Mouse (Mus musculus): ENCODE data around the gene Nup88. TPM values are rescaled to one million over a fixed set of nuclear protein-coding genes. Genes with fewer than 3 reads are reported as not detected.
"Not testable (repeated sequence)": the region's sequence is repeated elsewhere in the genome, so short reads cannot be mapped to it uniquely, and the experiment has no call there.

The Nup88 gene
- polyA plus RNA-seq, 1 experiment from 2014 or later, result 148 TPM

- not testable (repeated sequence) for ATAC-seq (replicated peaks); H3K4me2 ChIP-seq (replicated peaks); H3K27me3 ChIP-seq; H3K9ac ChIP-seq (replicated peaks); H3K4me3 ChIP-seq; H3K9me3 ChIP-seq; H3K4me1 ChIP-seq; H3K27ac ChIP-seq (replicated peaks)
- H3K36me3 ChIP-seq, result peaks cover 38% of the 10 kb centered on the region
- WGBS, result 95% methylated on average over 5 of the region's 5 CpGs
These were observed 71.6 kb downstream of the Nup88 start for GRCm38 (mm10) chr11:70898182-70898581.

GRCm38 (mm10) chr11:70897680-70898079 lies 72.1 kb downstream of the Nup88 start:
- Histone ChIP-seq H3K36me3 (peaks cover 37% of the 10 kb centered on the region), H3K4me1 (no peaks in the 10 kb centered on the region), H3K9ac (replicated peaks) (no peak overlapping the region), H3K27me3 (no peaks in the 10 kb centered on the region), H3K27ac (replicated peaks) (no peak overlapping the region), H3K4me2 (replicated peaks) (no peak overlapping the region), H3K9me3 (no peaks in the 10 kb centered on the region), H3K4me3 (no peak overlapping the region)
- no peak for ATAC-seq (replicated peaks)
- 92% methylated on average over 3 of the region's 3 CpGs for WGBS

Other genes starting within 250 kb of the Nup88 start
- 15.5 and 16.9 TPM in 2 replicates for gene Zfp3, start 205.8 kb downstream of the Nup88 start, polyA plus RNA-seq (2015; fragmentation: Nextera tagmentation; extraction: Ambion mirVana)
- gene Scimp, start 157.4 kb downstream of the Nup88 start, polyA plus RNA-seq (2015; fragmentation: Nextera tagmentation; extraction: Ambion mirVana), result not detected in 2 replicates
- 85.1 and 87.4 TPM in 2 replicates for gene Rabep1, start 125.2 kb downstream of the Nup88 start, polyA plus RNA-seq (2015; fragmentation: Nextera tagmentation; extraction: Ambion mirVana)
- gene Rpain, start 240 bp upstream of the Nup88 start, polyA plus RNA-seq (2015; fragmentation: Nextera tagmentation; extraction: Ambion mirVana), result 82.6 and 88.3 TPM in 2 replicates
- 208 TPM in 2 replicates for gene C1qbp, start 13.1 kb upstream of the Nup88 start, polyA plus RNA-seq (2015; fragmentation: Nextera tagmentation; extraction: Ambion mirVana)
- gene Dhx33, start 34.5 kb upstream of the Nup88 start, polyA plus RNA-seq (2015; fragmentation: Nextera tagmentation; extraction: Ambion mirVana), result 16.8 and 17.3 TPM in 2 replicates
- gene Mis12, start 49.6 kb upstream of the Nup88 start, polyA plus RNA-seq (2015; fragmentation: Nextera tagmentation; extraction: Ambion mirVana), result 39.4 and 40.5 TPM in 2 replicates
- gene Derl2, start 49.9 kb upstream of the Nup88 start, polyA plus RNA-seq (2015; fragmentation: Nextera tagmentation; extraction: Ambion mirVana), result 35.5 and 36.2 TPM in 2 replicates
- gene 6330403K07Rik, start 63.5 kb upstream of the Nup88 start, polyA plus RNA-seq (2015; fragmentation: Nextera tagmentation; extraction: Ambion mirVana), result 609 and 665 TPM in 2 replicates
- not detected in 2 replicates for gene Nlrp1a, start 174.7 kb upstream of the Nup88 start, polyA plus RNA-seq (2015; fragmentation: Nextera tagmentation; extraction: Ambion mirVana)